Mouse (Mus musculus): ENCODE results near the gene Mogat2. TPM values are rescaled to one million over a fixed set of nuclear protein-coding genes. Genes with fewer than 3 reads are reported as not detected.
A peak's percentile ranks its signal among the peaks of the same experiment; 100 is the strongest.

Gene Mogat2
- polyA plus RNA-seq, 1 experiment: 7.4 TPM

DNA sequence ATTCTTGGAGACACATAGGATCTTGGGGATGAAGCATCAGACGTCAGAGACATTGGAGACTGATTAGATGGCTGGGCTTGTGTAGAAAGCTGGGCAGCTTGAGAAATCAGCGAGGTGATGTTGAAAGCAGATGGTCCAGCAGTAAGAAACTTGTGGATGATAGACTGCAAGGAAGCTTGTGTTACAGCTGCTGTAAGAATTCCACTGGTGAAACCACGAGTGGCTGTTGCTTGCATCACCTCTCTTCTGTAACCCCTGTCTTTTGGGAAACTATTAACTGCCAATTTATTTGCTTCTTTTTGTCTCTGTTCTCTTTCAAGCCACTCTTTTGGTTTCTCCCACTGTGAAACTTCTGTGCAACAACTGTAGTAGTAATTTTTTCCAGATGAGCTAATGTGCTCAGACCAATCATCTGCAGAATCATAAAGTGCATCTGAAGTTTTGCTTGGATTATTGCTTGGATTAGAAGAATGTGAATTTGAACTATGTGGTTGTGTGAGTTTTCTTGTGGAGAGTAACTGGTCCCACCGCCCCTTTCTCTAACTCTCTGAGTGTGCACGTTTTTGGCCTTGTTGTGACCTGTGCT lies 9.8 kb upstream of the Mogat2 start:
- Histone ChIP-seq H3K4me3 (ENCODE audit: insufficient read depth, low read length) (no peak overlapping the region), H3K4me1 (ENCODE audit: control insufficient read depth, insufficient read depth, low read length) (0 out of 2 replicates have a peak, but pooled peaks cover 3% of the 10 kb centered on the region), H3K27ac (ENCODE audit: insufficient read depth, low read length) (peak overlapping the region; percentile 63)
- TF ChIP-seq CTCF (IDR thresholded peaks at IDR 0.05; ENCODE audit: borderline replicate concordance, insufficient read depth, low read length) (no peak), POLR2A (IDR thresholded peaks at IDR 0.05; ENCODE audit: low read depth, low read length) (no peak)

- H3K27ac ChIP-seq (ENCODE audit: insufficient read depth, low read length): no peak overlapping the region
- H3K4me3 ChIP-seq (ENCODE audit: insufficient read depth, low read length): no peak overlapping the region
- no peak for TF ChIP-seq CTCF (IDR thresholded peaks at IDR 0.05; ENCODE audit: borderline replicate concordance, insufficient read depth, low read length)
- no peak for TF ChIP-seq POLR2A (IDR thresholded peaks at IDR 0.05; ENCODE audit: low read depth, low read length)
These were observed 3.7 kb upstream of the Mogat2 start for GRCm38 (mm10) chr7:99242097-99242496.

GRCm38 (mm10) chr7:99236888-99237660 lies 1.3 kb downstream of the Mogat2 start:
- no peak overlapping the region for H3K27ac ChIP-seq (ENCODE audit: insufficient read depth, low read length)
- no peak for TF ChIP-seq POLR2A (IDR thresholded peaks at IDR 0.05; ENCODE audit: low read depth, low read length)
- TF ChIP-seq CTCF (IDR thresholded peaks at IDR 0.05; ENCODE audit: borderline replicate concordance, insufficient read depth, low read length): no peak
- peaks cover 3% of the 10 kb centered on the region; the same call in 1 of the 2 replicates for H3K4me1 ChIP-seq (ENCODE audit: control insufficient read depth, insufficient read depth, low read length)
- H3K4me3 ChIP-seq (ENCODE audit: insufficient read depth, low read length): no peak overlapping the region

More at GRCm38 (mm10) chr7:99242097-99242496, 3.7 kb upstream of the Mogat2 start:
- H3K4me1 ChIP-seq (ENCODE audit: control insufficient read depth, insufficient read depth, low read length): peaks cover 2% of the 10 kb centered on the region; the same call in 1 of the 2 replicates

DNA sequence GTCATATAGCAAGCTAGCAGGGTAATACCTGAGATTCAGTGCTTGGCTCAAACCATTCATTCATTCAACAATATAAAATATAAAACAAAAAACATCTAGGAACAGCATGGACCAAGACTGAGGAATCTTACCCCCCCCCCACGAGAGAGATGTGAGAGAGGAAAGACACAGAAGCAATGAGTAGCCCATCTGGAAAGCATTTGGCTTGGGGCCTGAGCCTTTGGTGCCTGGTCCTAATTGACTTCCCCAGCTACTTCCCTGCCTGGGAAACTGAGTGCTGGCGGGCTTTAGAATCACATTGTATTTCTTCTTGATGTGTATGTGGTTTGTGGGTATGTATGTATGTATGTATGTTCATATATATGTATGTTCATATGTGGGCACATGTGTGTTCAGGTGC lies 2.8 kb downstream of the Mogat2 start:
- H3K4me1 ChIP-seq (ENCODE audit: control insufficient read depth, insufficient read depth, low read length): peaks cover 3% of the 10 kb centered on the region; the same call in 1 of the 2 replicates
- H3K4me3 ChIP-seq (ENCODE audit: insufficient read depth, low read length): no peak overlapping the region
- no peak overlapping the region for H3K27ac ChIP-seq (ENCODE audit: insufficient read depth, low read length)
- TF ChIP-seq CTCF (IDR thresholded peaks at IDR 0.05; ENCODE audit: borderline replicate concordance, insufficient read depth, low read length): no peak
- TF ChIP-seq POLR2A (IDR thresholded peaks at IDR 0.05; ENCODE audit: low read depth, low read length): no peak

DNA sequence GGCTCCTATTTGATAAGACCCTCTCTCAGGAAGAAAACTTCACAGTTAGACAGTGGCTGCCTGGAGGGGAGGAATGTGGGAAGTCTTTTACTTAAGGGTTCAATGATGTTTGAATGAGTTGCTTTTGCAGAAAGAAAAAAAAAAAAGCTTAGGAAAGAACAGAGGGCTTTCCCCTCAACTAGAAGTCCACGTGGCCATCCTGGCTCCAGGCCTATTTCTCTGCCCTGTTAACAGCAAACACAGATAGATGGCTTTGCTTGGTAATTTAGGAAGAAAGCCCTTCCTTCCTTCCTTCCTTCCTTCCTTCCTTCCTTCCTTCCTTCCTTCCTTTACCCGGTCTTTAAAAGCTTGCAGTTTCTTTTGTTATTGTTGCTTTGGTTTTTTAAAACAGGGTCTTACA lies 3.5 kb downstream of the Mogat2 start:
- no peak for TF ChIP-seq POLR2A (IDR thresholded peaks at IDR 0.05; ENCODE audit: low read depth, low read length)
- Histone ChIP-seq H3K4me1 (ENCODE audit: control insufficient read depth, insufficient read depth, low read length) (peaks cover 3% of the 10 kb centered on the region; the same call in 1 of the 2 replicates), H3K27ac (ENCODE audit: insufficient read depth, low read length) (no peak overlapping the region), H3K4me3 (ENCODE audit: insufficient read depth, low read length) (no peak overlapping the region)

DNA sequence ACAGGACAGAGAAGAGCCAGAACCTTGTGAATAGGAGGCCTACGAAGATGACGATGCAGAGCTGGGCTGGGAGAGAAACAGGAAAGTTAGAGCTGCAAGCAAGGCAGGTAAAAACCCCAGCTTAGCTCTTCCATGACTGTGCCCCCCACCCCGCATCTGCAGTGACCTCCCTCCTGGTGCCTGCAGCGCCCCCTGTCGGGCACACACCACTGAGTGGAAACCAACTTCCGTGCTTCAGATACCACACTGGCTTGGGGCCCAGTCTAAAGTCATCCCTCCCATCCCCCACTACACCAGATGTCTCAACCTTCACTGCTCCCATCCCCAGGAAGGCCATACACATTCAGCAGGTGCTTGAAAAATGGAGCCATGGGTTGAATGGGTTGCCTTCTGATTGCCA lies 5.8 kb downstream of the Mogat2 start:
- Histone ChIP-seq H3K27ac (ENCODE audit: insufficient read depth, low read length) (no peak overlapping the region), H3K4me1 (ENCODE audit: control insufficient read depth, insufficient read depth, low read length) (peaks cover 3% of the 10 kb centered on the region; the same call in 1 of the 2 replicates), H3K4me3 (ENCODE audit: insufficient read depth, low read length) (no peak overlapping the region)
- TF ChIP-seq CTCF (IDR thresholded peaks at IDR 0.05; ENCODE audit: borderline replicate concordance, insufficient read depth, low read length) (no peak), POLR2A (IDR thresholded peaks at IDR 0.05; ENCODE audit: low read depth, low read length) (no peak)

DNA sequence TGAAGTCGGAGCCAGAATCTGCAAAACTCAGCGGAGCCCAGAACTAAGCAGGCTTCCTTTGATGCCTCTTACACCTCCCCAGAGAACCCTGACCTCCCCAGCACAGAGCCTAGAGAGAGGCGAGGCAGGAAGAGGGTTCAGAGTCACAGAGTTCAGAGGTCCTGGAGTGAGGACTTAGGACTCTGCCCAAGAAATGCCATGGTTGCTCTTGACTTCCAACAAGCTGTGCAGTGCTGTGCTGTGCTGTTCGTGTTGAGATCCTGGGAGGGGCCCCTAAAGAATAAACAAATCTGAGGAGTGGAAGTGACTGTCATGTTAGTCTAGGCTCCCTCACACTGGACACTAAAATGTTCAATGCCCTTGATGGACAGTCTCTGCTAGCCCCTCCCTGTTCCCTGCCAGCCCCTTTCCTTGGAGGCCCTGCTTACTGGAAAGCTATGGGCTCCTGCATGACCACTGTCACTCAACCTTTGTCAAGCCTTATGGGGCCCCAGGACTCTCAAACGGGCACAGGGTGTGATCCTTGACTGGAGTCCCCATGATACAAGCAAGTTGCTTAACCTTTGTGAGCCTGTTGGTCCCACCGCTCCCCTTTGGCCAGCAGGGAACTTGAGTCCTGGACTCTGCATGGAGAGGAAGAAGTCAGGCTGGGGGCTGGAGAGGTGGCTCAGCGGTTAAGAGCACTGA lies 8.2 kb downstream of the Mogat2 start:
- Histone ChIP-seq H3K4me3 (ENCODE audit: insufficient read depth, low read length) (no peak overlapping the region), H3K27ac (ENCODE audit: insufficient read depth, low read length) (no peak overlapping the region), H3K4me1 (ENCODE audit: control insufficient read depth, insufficient read depth, low read length) (no peaks in the 10 kb centered on the region)
- TF ChIP-seq CTCF (IDR thresholded peaks at IDR 0.05; ENCODE audit: borderline replicate concordance, insufficient read depth, low read length): no peak
- TF ChIP-seq POLR2A (IDR thresholded peaks at IDR 0.05; ENCODE audit: low read depth, low read length): no peak

DNA sequence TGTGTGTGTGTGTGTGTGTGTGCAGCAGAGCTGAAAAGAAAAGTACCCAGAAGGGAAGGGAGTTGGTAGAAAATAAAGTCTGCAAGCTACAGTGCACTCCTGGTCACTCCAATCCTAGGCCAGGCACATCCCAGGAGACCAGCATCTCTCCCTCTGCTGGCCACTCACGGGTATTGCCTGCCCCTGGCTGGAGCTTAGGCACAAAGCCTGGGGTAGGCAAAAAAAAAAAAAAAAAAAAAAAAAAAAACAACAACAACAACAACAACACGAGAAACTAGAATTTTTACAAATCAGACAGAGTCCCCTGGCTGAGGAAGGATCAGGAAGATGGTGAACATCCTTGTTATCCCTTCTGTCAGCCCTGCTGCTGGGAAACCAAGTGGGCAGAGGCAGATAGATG lies 9.0 kb downstream of the Mogat2 start:
- H3K27ac ChIP-seq (ENCODE audit: insufficient read depth, low read length): no peak overlapping the region
- TF ChIP-seq POLR2A (IDR thresholded peaks at IDR 0.05; ENCODE audit: low read depth, low read length) (no peak), CTCF (IDR thresholded peaks at IDR 0.05; ENCODE audit: borderline replicate concordance, insufficient read depth, low read length) (peak; percentile 65; the same call in 1 of the 2 replicates)
- no peak overlapping the region for H3K4me3 ChIP-seq (ENCODE audit: insufficient read depth, low read length)
- no peaks in the 10 kb centered on the region for H3K4me1 ChIP-seq (ENCODE audit: control insufficient read depth, insufficient read depth, low read length)

DNA sequence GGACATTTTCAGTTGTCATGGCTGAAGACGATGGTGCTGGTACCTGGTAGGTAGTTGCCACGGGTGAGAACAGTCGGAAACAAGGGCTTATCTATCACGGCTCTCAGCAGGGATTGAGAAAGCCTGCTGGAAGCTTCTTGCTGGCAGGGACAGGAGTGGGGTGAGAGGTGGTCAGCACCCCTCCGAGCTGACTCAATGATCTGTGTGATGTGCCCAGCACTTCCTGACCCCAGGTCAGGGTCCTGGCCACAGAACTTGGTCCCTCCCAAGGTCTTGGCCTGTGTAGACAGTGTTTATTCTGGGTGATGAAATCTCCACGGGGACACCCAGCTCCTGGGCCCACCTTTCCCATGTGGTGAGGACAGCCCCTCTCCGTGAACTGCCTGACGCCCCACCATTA lies 9.6 kb downstream of the Mogat2 start:
- Histone ChIP-seq H3K4me1 (ENCODE audit: control insufficient read depth, insufficient read depth, low read length) (no peaks in the 10 kb centered on the region), H3K4me3 (ENCODE audit: insufficient read depth, low read length) (no peak overlapping the region), H3K27ac (ENCODE audit: insufficient read depth, low read length) (no peak overlapping the region)
- no peak for TF ChIP-seq CTCF (IDR thresholded peaks at IDR 0.05; ENCODE audit: borderline replicate concordance, insufficient read depth, low read length)
- TF ChIP-seq POLR2A (IDR thresholded peaks at IDR 0.05; ENCODE audit: low read depth, low read length): no peak

- TF ChIP-seq CTCF (IDR thresholded peaks at IDR 0.05; ENCODE audit: borderline replicate concordance, insufficient read depth, low read length) (no peak), POLR2A (IDR thresholded peaks at IDR 0.05; ENCODE audit: low read depth, low read length) (no peak)
- no peaks in the 10 kb centered on the region for H3K4me1 ChIP-seq (ENCODE audit: control insufficient read depth, insufficient read depth, low read length)
- H3K27ac ChIP-seq (ENCODE audit: insufficient read depth, low read length): no peak overlapping the region
- H3K4me3 ChIP-seq (ENCODE audit: insufficient read depth, low read length): no peak overlapping the region
These were observed 11.2 kb downstream of the Mogat2 start for GRCm38 (mm10) chr7:99227267-99227666.
